Mouse (Mus musculus): ENCODE results near the gene March2. TPM values are rescaled to one million over a fixed set of nuclear protein-coding genes. Genes with fewer than 3 reads are reported as not detected.

March2 gene
- total RNA-seq, 2 experiments from 2014 or later: 90.2 to 97.0 TPM

GRCm38 (mm10) chr17:33649781-33650475 is 68.5 kb downstream of the March2 start:
- DNase-seq (ENCODE audit: low spot score in 2 of 2): no peak
- intact Hi-C loops (cut with DNase I): no loop called here

- intact Hi-C loops (cut with DNase I): no loop called here
- DNase-seq (ENCODE audit: low spot score in 2 of 2): no peak
Measured at GRCm38 (mm10) chr17:33645073-33645472, 73.4 kb downstream of the March2 start.

- intact Hi-C loops (cut with DNase I): no loop called here
- no peak for DNase-seq (ENCODE audit: low spot score in 2 of 2)
Measured at GRCm38 (mm10) chr17:33644068-33644467, 74.4 kb downstream of the March2 start.

- no peak for DNase-seq (ENCODE audit: low spot score in 2 of 2)
- intact Hi-C loops (cut with DNase I): no loop called here
Measured at GRCm38 (mm10) chr17:33639743-33640142, 78.7 kb downstream of the March2 start.

- DNase-seq (ENCODE audit: low spot score in 2 of 2): no peak
- intact Hi-C loops (cut with DNase I): no loop called here
Measured at GRCm38 (mm10) chr17:33637516-33638276, 80.8 kb downstream of the March2 start, which contains the start of gene Pram1. Gene Pram1 (plus strand): TSS chr17:33638056.

GRCm38 (mm10) chr17:33637038-33637437 is 81.4 kb downstream of the March2 start:
- peak in 1 of 2 experiments; percentile 24 for DNase-seq (ENCODE audit: low spot score in 2 of 2)
- intact Hi-C loops (cut with DNase I): no loop called here

Other genes starting within 250 kb of the March2 start
- 10 to 100 TPM; 19.9 to 36.9 TPM for gene Adamts10, start 194.5 kb downstream of the March2 start, total RNA-seq (2021)
- gene Myo1f, start 163.0 kb downstream of the March2 start, total RNA-seq (2021): 1 to 10 TPM; 1.8 to 2.5 TPM
- 10 to 100 TPM; 43.6 to 46.6 TPM for gene Zfp414, start 89.6 kb downstream of the March2 start, total RNA-seq (2021)
- gene Pram1, start 80.6 kb downstream of the March2 start, total RNA-seq (2021): under 1 TPM in 1 of 2 experiments, not detected in 1; 0.68 TPM
- gene Hnrnpm, start 31.8 kb downstream of the March2 start, total RNA-seq (2021): 100 to 1,000 TPM; 102 to 150 TPM
- gene Rab11b, start 41.9 kb upstream of the March2 start, total RNA-seq (2021): 100 to 1,000 TPM; 328 to 372 TPM
- 1 to 10 TPM; 3.3 to 4.8 TPM for gene Angptl4, start 63.2 kb upstream of the March2 start, total RNA-seq (2021)
- gene Kank3, start 91.8 kb upstream of the March2 start, total RNA-seq (2021): 10 to 100 TPM; 27.0 to 44.8 TPM
- 100 to 1,000 TPM; 651 to 708 TPM for gene Rps28, start 105.9 kb upstream of the March2 start, total RNA-seq (2021)
- gene Ndufa7, start 105.9 kb upstream of the March2 start, total RNA-seq (2021): 100 to 1,000 TPM; 212 to 213 TPM
- gene Cd320, start 124.4 kb upstream of the March2 start, total RNA-seq (2021): 10 to 100 TPM; 24.8 to 27.5 TPM
- gene Gm7029, start 155.2 kb upstream of the March2 start, total RNA-seq (2021): not detected
- gene Kifc1, start 172.0 kb upstream of the March2 start, total RNA-seq (2021): 1 to 10 TPM; 2.4 to 3.1 TPM
- under 1 TPM; 0.70 to 0.96 TPM for gene Platr17, start 186.5 kb upstream of the March2 start, total RNA-seq (2021)
- 10 to 100 TPM; 29.9 to 32.9 TPM for gene Daxx, start 190.7 kb upstream of the March2 start, total RNA-seq (2021)
- gene Tapbp, start 197.2 kb upstream of the March2 start, total RNA-seq (2021): 10 to 100 TPM; 35.0 to 38.3 TPM
- gene Zbtb22, start 197.2 kb upstream of the March2 start, total RNA-seq (2021): 10 to 100 TPM; 29.4 to 40.1 TPM
- gene Rgl2, start 210.9 kb upstream of the March2 start, total RNA-seq (2021): 10 to 100 TPM; 46.9 to 71.0 TPM
- 10 to 100 TPM; 96.1 to 98.3 TPM for gene Pfdn6, start 221.7 kb upstream of the March2 start, total RNA-seq (2021)
- gene Wdr46, start 222.0 kb upstream of the March2 start, total RNA-seq (2021): 10 to 100 TPM; 12.6 to 15.0 TPM
- gene B3galt4, start 232.8 kb upstream of the March2 start, total RNA-seq (2021): 1 to 10 TPM; 5.5 to 6.7 TPM
- 10 to 100 TPM; 84.5 to 87.0 TPM for gene Vps52, start 237.1 kb upstream of the March2 start, total RNA-seq (2021)
- 100 to 1,000 TPM; 291 to 302 TPM for gene Rps18, start 237.3 kb upstream of the March2 start, total RNA-seq (2021)